8 mouse cellular contexts compared by ENCODE assay signal in genomic region chr8:70540507-70541071, GRCm38 (mm10). TPM values are rescaled to one million over a fixed set of nuclear protein-coding genes. Genes with fewer than 3 reads are reported as not detected.
DNase-seq lines count a peak whose midpoint lies in the region; ATAC-seq lines count a peak whose summit lies in the region.

No protein-coding gene starts in this region.

- DNase-seq in gastrocnemius, adult 18-20 months (ENCODE audit: low spot score), result peak; percentile 43
- DNase-seq in gastrocnemius, postnatal 4 days (ENCODE audit: low spot score in 2 of 2), result no peak
- DNase-seq in embryonic facial prominence, embryonic 11.5 days (ENCODE audit: low spot score), result no peak
- DNase-seq in right cerebral cortex, adult 18-20 months, result no peak
- no peak for DNase-seq in T-cell, adult 2 months (ENCODE audit: low spot score)
- DNase-seq in yolk sac, embryonic 10.5 days (ENCODE audit: low spot score), result no peak

- no peaks in the 10 kb centered on the region for H3K9me3 ChIP-seq in embryonic facial prominence, embryonic 11.5 days (replicated peaks; ENCODE audit: control insufficient read depth, low read length)
- no peaks in the 10 kb centered on the region for H3K9me3 ChIP-seq in hindbrain, embryonic 15.5 days
- no peaks in the 10 kb centered on the region for H3K9me3 ChIP-seq in liver, embryonic 15.5 days (replicated peaks)

- peak overlapping the region; percentile 58 for H3K4me3 ChIP-seq in embryonic facial prominence, embryonic 11.5 days (ENCODE audit: low read depth, low read length)
- peak overlapping the region; percentile 78 for H3K4me3 ChIP-seq in hindbrain, embryonic 15.5 days
- H3K4me3 ChIP-seq in liver, embryonic 15.5 days (replicated peaks), result peak overlapping the region; percentile 94

- peaks cover 6% of the 10 kb centered on the region; the same call in 1 of the 2 replicates for H3K36me3 ChIP-seq in embryonic facial prominence, embryonic 11.5 days (replicated peaks; ENCODE audit: control insufficient read depth, insufficient read depth, low read depth, low read length)
- H3K36me3 ChIP-seq in hindbrain, embryonic 15.5 days, result peaks cover 8% of the 10 kb centered on the region; the same call in 1 of the 2 replicates
- peaks cover 22% of the 10 kb centered on the region for H3K36me3 ChIP-seq in liver, embryonic 15.5 days (replicated peaks)

- ATAC-seq in embryonic facial prominence, embryonic 11.5 days (replicated peaks; ENCODE audit: insufficient number of reproducible peaks, low FRiP score, low TSS enrichment, low read depth), result no peak
- no peak for ATAC-seq in hindbrain, embryonic 15.5 days (ENCODE audit: low FRiP score, low read depth)
- no peak for ATAC-seq in liver, embryonic 15.5 days (ENCODE audit: insufficient read depth)

- H3K4me2 ChIP-seq in embryonic facial prominence, embryonic 11.5 days (ENCODE audit: low read depth, low read length), result peak overlapping the region; percentile 72
- H3K4me2 ChIP-seq in hindbrain, embryonic 15.5 days, result peak overlapping the region; percentile 91
- H3K4me2 ChIP-seq in liver, embryonic 15.5 days, result peak overlapping the region; percentile 99

- no peaks in the 10 kb centered on the region for H3K27me3 ChIP-seq in embryonic facial prominence, embryonic 11.5 days (ENCODE audit: control insufficient read depth, insufficient read depth, low read length)
- no peaks in the 10 kb centered on the region for H3K27me3 ChIP-seq in hindbrain, embryonic 15.5 days
- H3K27me3 ChIP-seq in liver, embryonic 15.5 days, result no peaks in the 10 kb centered on the region

- H3K27ac ChIP-seq in embryonic facial prominence, embryonic 11.5 days (replicated peaks; ENCODE audit: low read depth, low read length), result no peak overlapping the region
- no peak overlapping the region for H3K27ac ChIP-seq in hindbrain, embryonic 15.5 days (replicated peaks)
- peak overlapping the region; percentile 100 for H3K27ac ChIP-seq in liver, embryonic 15.5 days (replicated peaks)

- WGBS in embryonic facial prominence, embryonic 11.5 days, result 61% methylated on average over 7 of the region's 7 CpGs
- WGBS in hindbrain, embryonic 15.5 days, result 63% methylated on average over 7 of the region's 7 CpGs
- WGBS in liver, embryonic 15.5 days (ENCODE audit: insufficient replicate concordance), result 25% methylated on average over 7 of the region's 7 CpGs

- H3K9ac ChIP-seq in embryonic facial prominence, embryonic 11.5 days (replicated peaks; ENCODE audit: low read length), result peak overlapping the region; percentile 62
- peak overlapping the region; percentile 79 for H3K9ac ChIP-seq in hindbrain, embryonic 15.5 days
- H3K9ac ChIP-seq in liver, embryonic 15.5 days, result peak overlapping the region; percentile 94

- peaks cover 10% of the 10 kb centered on the region for H3K4me1 ChIP-seq in embryonic facial prominence, embryonic 11.5 days (ENCODE audit: control insufficient read depth, insufficient read depth, low read length)
- H3K4me1 ChIP-seq in hindbrain, embryonic 15.5 days (replicated peaks), result peaks cover 46% of the 10 kb centered on the region
- H3K4me1 ChIP-seq in liver, embryonic 15.5 days (replicated peaks), result peaks cover 74% of the 10 kb centered on the region

RNA-seq across cellular contexts. Expression of gene Ell, which starts 1.3 kb away (rescaled TPM):
- 10 to 100 TPM; 12.5 to 21.8 TPM for total RNA-seq in gastrocnemius, adult 18-20 months (2021)
- total RNA-seq in gastrocnemius, postnatal 4 days (2021), result 10 to 100 TPM; 16.1 to 18.2 TPM
- 15.3 and 16.1 TPM in 2 replicates for polyA plus RNA-seq in embryonic facial prominence, embryonic 11.5 days (2014; fragmentation: Nextera tagmentation; extraction: Ambion mirVana)
- 15.1 and 20.9 TPM in 2 replicates for polyA plus RNA-seq in hindbrain, embryonic 15.5 days (2015; fragmentation: Nextera tagmentation; extraction: Ambion mirVana)
- 11.8 and 14.2 TPM in 2 replicates for polyA plus RNA-seq in liver, embryonic 15.5 days (2015; fragmentation: Nextera tagmentation; extraction: Ambion mirVana)

RNA-seq across cellular contexts. Expression of gene Kxd1, which starts 12.8 kb away (rescaled TPM):
- total RNA-seq in gastrocnemius, adult 18-20 months (2021), result 10 to 100 TPM; 76.3 to 80.6 TPM
- total RNA-seq in gastrocnemius, postnatal 4 days (2021), result 10 to 100 TPM; 57.6 to 60.7 TPM
- polyA plus RNA-seq in embryonic facial prominence, embryonic 11.5 days (2014; fragmentation: Nextera tagmentation; extraction: Ambion mirVana), result 47.4 and 49.9 TPM in 2 replicates
- 48.5 and 49.0 TPM in 2 replicates for polyA plus RNA-seq in hindbrain, embryonic 15.5 days (2015; fragmentation: Nextera tagmentation; extraction: Ambion mirVana)
- polyA plus RNA-seq in liver, embryonic 15.5 days (2015; fragmentation: Nextera tagmentation; extraction: Ambion mirVana), result 28.9 and 30.2 TPM in 2 replicates

RNA-seq across cellular contexts. Expression of gene Fkbp8, which starts 13.1 kb away (rescaled TPM):
- 100 to 1,000 TPM; 103 to 105 TPM for total RNA-seq in gastrocnemius, adult 18-20 months (2021)
- 100 to 1,000 TPM; 162 to 184 TPM for total RNA-seq in gastrocnemius, postnatal 4 days (2021)
- 175 and 196 TPM in 2 replicates for polyA plus RNA-seq in embryonic facial prominence, embryonic 11.5 days (2014; fragmentation: Nextera tagmentation; extraction: Ambion mirVana)
- polyA plus RNA-seq in hindbrain, embryonic 15.5 days (2015; fragmentation: Nextera tagmentation; extraction: Ambion mirVana), result 393 and 420 TPM in 2 replicates
- polyA plus RNA-seq in liver, embryonic 15.5 days (2015; fragmentation: Nextera tagmentation; extraction: Ambion mirVana), result 163 and 186 TPM in 2 replicates

RNA-seq across cellular contexts. Expression of gene Uba52, which starts 30.0 kb away (rescaled TPM):
- 100 to 1,000 TPM; 841 to 913 TPM for total RNA-seq in gastrocnemius, adult 18-20 months (2021)
- total RNA-seq in gastrocnemius, postnatal 4 days (2021), result 1,000 to 10,000 TPM; 1,604 to 1,674 TPM
- 783 and 884 TPM in 2 replicates for polyA plus RNA-seq in embryonic facial prominence, embryonic 11.5 days (2014; fragmentation: Nextera tagmentation; extraction: Ambion mirVana)
- 652 and 684 TPM in 2 replicates for polyA plus RNA-seq in hindbrain, embryonic 15.5 days (2015; fragmentation: Nextera tagmentation; extraction: Ambion mirVana)
- polyA plus RNA-seq in liver, embryonic 15.5 days (2015; fragmentation: Nextera tagmentation; extraction: Ambion mirVana), result 466 and 562 TPM in 2 replicates

RNA-seq across cellular contexts. Expression of gene Rex1bd, which starts 34.0 kb away (rescaled TPM):
- total RNA-seq in gastrocnemius, adult 18-20 months (2021), result 100 to 1,000 TPM; 170 TPM
- total RNA-seq in gastrocnemius, postnatal 4 days (2021), result 100 to 1,000 TPM; 118 to 119 TPM
- polyA plus RNA-seq in embryonic facial prominence, embryonic 11.5 days (2014; fragmentation: Nextera tagmentation; extraction: Ambion mirVana), result 126 and 140 TPM in 2 replicates
- 161 and 177 TPM in 2 replicates for polyA plus RNA-seq in hindbrain, embryonic 15.5 days (2015; fragmentation: Nextera tagmentation; extraction: Ambion mirVana)
- polyA plus RNA-seq in liver, embryonic 15.5 days (2015; fragmentation: Nextera tagmentation; extraction: Ambion mirVana), result 58.0 and 60.5 TPM in 2 replicates
